Mouse (Mus musculus) liver, embryonic 14.5 days (tissue): Measurements from ENCODE around the gene Chd4.

ENCODE experiments used
- CTCF ChIP-seq: IDR thresholded peaks from 2 replicates; pipeline ENCODE4 v1.5.1; 2016; ENCODE audit warnings: antibody characterized with exemption, low read depth, control low read depth
- EP300 ChIP-seq: IDR thresholded peaks from 2 replicates; pipeline ENCODE4 v1.6.1; 2016; ENCODE audit warnings: antibody characterized with exemption, low read depth

- TF ChIP-seq CTCF (no peak), EP300 (peak; percentile 92)
Observed at GRCm38 (mm10) chr6:125104223-125104622, 8.4 kb downstream of the Chd4 start.
